8 mouse cellular contexts compared by ENCODE assay signal in genomic region chr19:12573266-12574011, GRCm38 (mm10). TPM values are rescaled to one million over a fixed set of nuclear protein-coding genes. Genes with fewer than 3 reads are reported as not detected.
A peak's percentile ranks its signal among the peaks of the same experiment; 100 is the strongest.
DNase-seq lines count a peak whose midpoint lies in the region; ATAC-seq and TF ChIP-seq lines count a peak whose summit lies in the region.

No protein-coding gene starts in this region.

- no peaks in the 10 kb centered on the region for H3K27me3 ChIP-seq in hindbrain, embryonic 11.5 days (ENCODE audit: control insufficient read depth, insufficient read depth, low read length)

- WGBS in hindbrain, embryonic 11.5 days: 7% methylated on average over 14 of the region's 14 CpGs

- H3K9ac ChIP-seq in ES-E14 (ENCODE audit: insufficient read depth, low read depth, low read length, poor library complexity, severe bottlenecking): peak overlapping the region; percentile 36; the same call in 1 of the 2 replicates
- H3K9ac ChIP-seq in hindbrain, embryonic 11.5 days (ENCODE audit: low read depth, low read length): peak overlapping the region; percentile 42; the same call in 1 of the 2 replicates

- in situ Hi-C loops in ES-E14 (cut with MboI; ENCODE audit: low sequenced_read_pairs in 2 of 2, unreplicated experiment in 2 of 2): no loop called here

- peak overlapping the region; percentile 43 to 65 for H3K4me3 ChIP-seq in ES-E14 (ENCODE audit: insufficient read depth in 1 of 2, low read depth in 1 of 2, low read length in 2 of 2, poor library complexity in 1 of 2, severe bottlenecking in 1 of 2)
- H3K4me3 ChIP-seq in hindbrain, embryonic 11.5 days (ENCODE audit: low read depth, low read length): peak overlapping the region; percentile 31

- no peaks in the 10 kb centered on the region for H3K36me3 ChIP-seq in ES-E14 (ENCODE audit: control insufficient read depth, insufficient read depth, low read length, poor library complexity, severe bottlenecking)
- no peaks in the 10 kb centered on the region for H3K36me3 ChIP-seq in hindbrain, embryonic 11.5 days (ENCODE audit: control insufficient read depth, insufficient read depth, low read length)

- H3K27ac ChIP-seq in ES-E14 (ENCODE audit: insufficient read depth, low read depth, low read length, poor library complexity, severe bottlenecking): no peak overlapping the region
- no peak overlapping the region for H3K27ac ChIP-seq in hindbrain, embryonic 11.5 days (ENCODE audit: low read depth, low read length)

- H3K4me2 ChIP-seq in hindbrain, embryonic 11.5 days (replicated peaks; ENCODE audit: low read depth, low read length): peak overlapping the region; percentile 47

- H3K9me3 ChIP-seq in ES-E14 (ENCODE audit: control insufficient read depth, insufficient read depth, low read depth, low read length): no peaks in the 10 kb centered on the region
- no peaks in the 10 kb centered on the region for H3K9me3 ChIP-seq in hindbrain, embryonic 11.5 days (ENCODE audit: control insufficient read depth, low read length)

- ATAC-seq in hindbrain, embryonic 11.5 days (ENCODE audit: low FRiP score): peak; percentile 100

- peak; percentile 82 for DNase-seq in ES-E14 (ENCODE audit: low read depth, low spot score)
- DNase-seq in c-Kit-positive CD71-positive TER-119-positive erythroid progenitor cells, embryonic 14.5 days (ENCODE audit: low spot score): peak; percentile 94
- peak; percentile 69 to 72 for DNase-seq in frontal cortex, adult 2 months (ENCODE audit: extremely low spot score in 1 of 2, low spot score in 1 of 2)
- peak; percentile 80 for DNase-seq in hindbrain, embryonic 11.5 days (ENCODE audit: low spot score)
- peak; percentile 48 to 68 for DNase-seq in layer of hippocampus, postnatal 14 days (ENCODE audit: low spot score in 2 of 2)
- DNase-seq in lung, postnatal 10 days: peak; percentile 93
- DNase-seq in ovary, postnatal 14 days (ENCODE audit: low spot score): peak; percentile 67
- peak; percentile 74 for DNase-seq in thymus, postnatal 14 days

- peaks cover 0 to 5% of the 10 kb centered on the region in 2 experiments; a peak in 1 of 4 replicates for H3K4me1 ChIP-seq in ES-E14 (ENCODE audit: control insufficient read depth in 2 of 2, insufficient read depth in 2 of 2, low read length in 2 of 2, poor library complexity in 1 of 2)
- H3K4me1 ChIP-seq in hindbrain, embryonic 11.5 days (replicated peaks; ENCODE audit: control insufficient read depth, insufficient read depth, low read length): peaks cover 5% of the 10 kb centered on the region; the same call in 1 of the 2 replicates

TF ChIP-seq in ES-E14, 5 proteins besides CTCF, POLR2A, EP300 and RAD21:
- TF ChIP-seq ZNF384 (IDR thresholded peaks at IDR 0.05; ENCODE audit: low read depth, low read length) (peak; percentile 94), CHD2 (IDR thresholded peaks at IDR 0.05; ENCODE audit: low read depth, low read length) (0 out of 2 replicates have a peak, but pooled peaks have one; percentile 54), HCFC1 (IDR thresholded peaks at IDR 0.05; ENCODE audit: borderline replicate concordance, insufficient read depth, low read length) (no peak)
TF ChIP-seq in ES-E14: peak in this region for 2.

RNA-seq across cellular contexts. Expression of gene Gm4952, which starts 26.3 kb away (rescaled TPM):
- not detected in 2 replicates for total RNA-seq in ES-E14 (2012; rRNA removed)
- polyA plus RNA-seq in frontal cortex, adult 2 months (2012; rRNA removed): 0.14 and 0.17 TPM in 2 replicates
- polyA plus RNA-seq in hindbrain, embryonic 11.5 days (2014; fragmentation: Nextera tagmentation; extraction: Ambion mirVana): not detected in 2 replicates
- under 1 TPM; 0.14 to 0.33 TPM for total RNA-seq in layer of hippocampus, postnatal 14 days (2021)

RNA-seq across cellular contexts. Expression of gene Fam111a, which starts 27.9 kb away (rescaled TPM):
- total RNA-seq in ES-E14 (2012; rRNA removed): 7.5 and 15.0 TPM in 2 replicates
- polyA plus RNA-seq in frontal cortex, adult 2 months (2012; rRNA removed): 1.1 and 1.3 TPM in 2 replicates
- polyA plus RNA-seq in hindbrain, embryonic 11.5 days (2014; fragmentation: Nextera tagmentation; extraction: Ambion mirVana): 22.1 and 26.3 TPM in 2 replicates
- total RNA-seq in layer of hippocampus, postnatal 14 days (2021): 1 to 10 TPM; 1.6 to 2.2 TPM

RNA-seq across cellular contexts. Expression of gene Glyat, which starts 59.7 kb away (rescaled TPM):
- 0.18 TPM in 1 of 2 replicates, not detected in the other for total RNA-seq in ES-E14 (2012; rRNA removed)
- not detected in 2 replicates for polyA plus RNA-seq in frontal cortex, adult 2 months (2012; rRNA removed)
- polyA plus RNA-seq in hindbrain, embryonic 11.5 days (2014; fragmentation: Nextera tagmentation; extraction: Ambion mirVana): not detected in 2 replicates
- total RNA-seq in layer of hippocampus, postnatal 14 days (2021): under 1 TPM; 0.21 to 0.24 TPM
